Mouse (Mus musculus) liver, embryonic 14.5 days (tissue): ENCODE data around the gene Armc9. TPM values are rescaled to one million over a fixed set of nuclear protein-coding genes. Genes with fewer than 3 reads are reported as not detected.

Source experiments
- ATAC-seq: fragments of 200-750 bp; cut with Nextera tagmentation; 2 replicates; pipeline ENCODE4 v1.8.0; 2017; ENCODE audit warnings: moderate number of reproducible peaks, mild to moderate bottlenecking, moderate library complexity; ENCODE audit not compliant: insufficient read depth
- DNase-seq, 3 experiments: peaks; one replicate each; pipeline ENCODE4 v3.0.0-alpha.2; 2012 to 2013; ENCODE audit warnings: low read depth in 3 of 3, low spot score in 3 of 3
- H3K27ac ChIP-seq: fragments of 300-500 bp; sonication (generic); 2 replicates; pipeline ENCODE4 v1.5.1; 2014; ENCODE audit warnings: moderate library complexity, mild to moderate bottlenecking, control low read depth, inconsistent platforms
- H3K27me3 ChIP-seq: fragments of 300-500 bp; sonication (generic); 2 replicates; pipeline ENCODE4 v1.6.1; 2014; ENCODE audit warnings: mild to moderate bottlenecking, low read length, moderate library complexity; ENCODE audit not compliant: control insufficient read depth, insufficient read depth
- H3K36me3 ChIP-seq: fragments of 300-500 bp; sonication (generic); replicated peaks from 2 replicates; pipeline ENCODE4 v1.6.1; 2014; ENCODE audit warnings: low read depth; ENCODE audit not compliant: control insufficient read depth, insufficient read depth
- H3K4me1 ChIP-seq, 2 experiments: fragments of 200-500 bp in 1 of 2; fragments of 300-500 bp in 1 of 2; sonication (generic) in 1 of 2; replicated peaks; 2 replicates each; pipeline ENCODE4 v1.6.1; 2012 to 2014; ENCODE audit warnings: antibody characterized with exemption in 1 of 2, inconsistent platforms in 1 of 2, low read length in 1 of 2; ENCODE audit not compliant: control insufficient read depth in 2 of 2, insufficient read depth in 2 of 2
- H3K4me2 ChIP-seq: fragments of 300-500 bp; sonication (generic); 2 replicates; pipeline ENCODE4 v1.6.1; 2014; ENCODE audit warnings: low read depth, mild to moderate bottlenecking, control low read depth, moderate library complexity
- H3K4me3 ChIP-seq, 2 experiments: fragments of 200-500 bp in 1 of 2; fragments of 300-500 bp in 1 of 2; sonication (generic) in 1 of 2; 2 replicates each; pipeline ENCODE4 v1.5.1; 2012 to 2014; ENCODE audit warnings: low read depth in 2 of 2, low read length in 2 of 2, mild to moderate bottlenecking in 2 of 2, control low read depth in 1 of 2, inconsistent platforms in 1 of 2, moderate library complexity in 1 of 2; ENCODE audit not compliant: insufficient read depth in 1 of 2
- H3K9ac ChIP-seq: fragments of 300-500 bp; sonication (generic); replicated peaks from 2 replicates; pipeline ENCODE4 v1.6.1; 2014; ENCODE audit warnings: mild to moderate bottlenecking, control low read depth, moderate library complexity
- H3K9me3 ChIP-seq: fragments of 300-500 bp; sonication (generic); 2 replicates; pipeline ENCODE4 v1.6.1; 2016; ENCODE audit warnings: low read length, mixed read lengths; ENCODE audit not compliant: control insufficient read depth
- CTCF ChIP-seq: IDR thresholded peaks from 2 replicates; pipeline ENCODE4 v1.5.1; 2016; ENCODE audit warnings: antibody characterized with exemption, low read depth, control low read depth
- EP300 ChIP-seq: IDR thresholded peaks from 2 replicates; pipeline ENCODE4 v1.6.1; 2016; ENCODE audit warnings: antibody characterized with exemption, low read depth
- WGBS: fragments of 180-500 bp; shearing (Covaris S2); extraction: QIAGEN DNeasy Blood & Tissue Kit; methylation state at CpG from one replicate; pipeline ENCODE4 v1.1.7; 2014; ENCODE audit not compliant: insufficient replicate concordance; 5-methylcytosine and 5-hydroxymethylcytosine counted together
- polyA plus RNA-seq, 2 experiments: library from polyadenylated mRNA; depleted of rRNA in 1 of 2; stranded (reverse) in 1 of 2; unstranded in 1 of 2; fragments of >200 nt; fragmentation: Nextera tagmentation in 1 of 2; extraction: Ambion mirVana in 1 of 2; gene quantifications; 2 replicates each; pipeline versions ENCODE4 v1.2.1 to v1.2.3; 2012 to 2014

Armc9 gene
- polyA plus RNA-seq, 2 experiments: 5.5 to 8.4 TPM

DNA sequence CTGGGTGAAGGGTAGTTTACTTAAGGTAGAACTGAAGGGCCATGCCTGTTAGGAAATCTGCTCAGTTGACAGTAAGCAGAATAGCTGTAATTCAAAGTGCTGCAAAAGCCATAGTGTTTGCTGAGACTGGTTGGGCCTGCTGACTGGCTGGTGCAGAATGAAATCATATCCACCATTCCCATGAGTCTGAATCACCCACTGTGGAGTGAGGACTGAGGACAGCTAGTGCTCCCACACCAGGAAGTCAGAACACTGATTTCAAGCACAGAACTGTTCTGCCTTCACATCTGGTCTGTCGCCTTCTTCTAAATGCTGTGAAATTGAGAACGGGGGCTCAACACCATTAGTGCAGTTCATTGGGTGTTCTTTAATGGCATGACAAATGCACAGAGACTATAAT, 28.5 kb upstream of the Armc9 start:
- WGBS: 86% methylated on average over 2 of the region's 2 CpGs

DNA sequence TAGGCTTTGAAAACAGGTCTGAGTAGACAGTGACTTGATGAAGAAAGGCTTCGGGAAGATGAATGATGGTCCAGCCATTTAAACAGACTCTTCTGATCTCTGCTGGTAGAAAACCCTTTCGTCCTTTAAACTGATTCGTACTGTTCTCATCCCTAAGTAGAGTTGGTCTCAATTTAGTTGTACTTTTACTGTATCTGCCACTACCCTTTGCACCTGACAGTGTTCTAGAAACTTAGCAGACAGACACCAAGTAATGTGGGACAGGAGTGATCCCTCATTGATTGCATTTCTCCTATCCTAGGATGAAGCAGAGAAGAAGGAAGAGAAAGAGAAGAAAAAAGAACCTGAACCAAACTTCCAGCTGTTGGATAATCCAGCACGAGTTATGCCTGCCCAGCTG, 21.2 kb upstream of the Armc9 start, which contains the start of gene Gm21972:
Gm21972 (plus strand) TSS at position 301 of the 400 bp plus-strand sequence.
- WGBS: 83% methylated on average over 4 of the region's 4 CpGs
- H3K27me3 ChIP-seq: no peaks in the 10 kb centered on the region
- peaks cover 56% of the 10 kb centered on the region for H3K36me3 ChIP-seq
- H3K9me3 ChIP-seq: no peaks in the 10 kb centered on the region
- H3K4me3 ChIP-seq: no peak within 1 kb of the TSS
- no peak within 1 kb of the TSS for H3K4me2 ChIP-seq
- no peak within 1 kb of the TSS for H3K9ac ChIP-seq
- no peaks in the 10 kb centered on the region for H3K4me1 ChIP-seq
- DNase-seq (no peak), ATAC-seq (no peak)
- H3K27ac ChIP-seq: no peak within 1 kb of the TSS
- TF ChIP-seq EP300 (no peak), CTCF (no peak)

More for the DNA sequence above, 28.5 kb upstream of the Armc9 start:
- no peaks in the 10 kb centered on the region for H3K4me1 ChIP-seq
- no peaks in the 10 kb centered on the region for H3K27me3 ChIP-seq
- no peak overlapping the region for H3K4me3 ChIP-seq
- ATAC-seq: no peak
- DNase-seq: no peak
- no peaks in the 10 kb centered on the region for H3K9me3 ChIP-seq
- no peak overlapping the region for H3K27ac ChIP-seq
- no peak overlapping the region for H3K9ac ChIP-seq
- H3K4me2 ChIP-seq: no peak overlapping the region
- H3K36me3 ChIP-seq: peaks cover 47% of the 10 kb centered on the region
- TF ChIP-seq EP300: no peak
- TF ChIP-seq CTCF: no peak

DNA sequence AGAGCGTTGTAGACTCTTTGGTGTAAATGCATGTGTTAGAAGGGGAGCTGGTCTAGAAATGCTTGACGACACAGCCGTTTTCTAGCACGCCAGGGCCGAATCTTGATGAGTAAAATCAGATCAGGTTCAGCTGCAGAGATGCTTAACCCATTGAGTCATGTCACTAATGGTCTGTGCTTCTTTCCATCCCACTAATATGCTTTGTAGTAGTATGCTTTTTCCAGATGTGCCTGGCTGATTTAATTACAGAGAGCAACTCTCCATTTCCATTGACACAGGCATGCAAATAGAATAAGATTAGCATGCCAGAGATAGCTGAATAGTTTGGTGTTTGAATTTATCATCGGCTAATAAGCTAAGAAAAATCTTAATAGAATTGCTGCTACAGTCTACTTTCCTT, 19.3 kb upstream of the Armc9 start:
- TF ChIP-seq EP300 (no peak), CTCF (no peak)
- H3K9me3 ChIP-seq: no peaks in the 10 kb centered on the region
- H3K36me3 ChIP-seq: peaks cover 55% of the 10 kb centered on the region
- no peak overlapping the region for H3K9ac ChIP-seq
- no peaks in the 10 kb centered on the region for H3K4me1 ChIP-seq
- H3K27ac ChIP-seq: no peak overlapping the region
- H3K4me2 ChIP-seq: no peak overlapping the region
- whole genome bisulfite sequencing: 91% methylated on average over 6 of the region's 6 CpGs
- no peaks in the 10 kb centered on the region for H3K27me3 ChIP-seq
- ATAC-seq: no peak
- no peak for DNase-seq
- H3K4me3 ChIP-seq: no peak overlapping the region

DNA sequence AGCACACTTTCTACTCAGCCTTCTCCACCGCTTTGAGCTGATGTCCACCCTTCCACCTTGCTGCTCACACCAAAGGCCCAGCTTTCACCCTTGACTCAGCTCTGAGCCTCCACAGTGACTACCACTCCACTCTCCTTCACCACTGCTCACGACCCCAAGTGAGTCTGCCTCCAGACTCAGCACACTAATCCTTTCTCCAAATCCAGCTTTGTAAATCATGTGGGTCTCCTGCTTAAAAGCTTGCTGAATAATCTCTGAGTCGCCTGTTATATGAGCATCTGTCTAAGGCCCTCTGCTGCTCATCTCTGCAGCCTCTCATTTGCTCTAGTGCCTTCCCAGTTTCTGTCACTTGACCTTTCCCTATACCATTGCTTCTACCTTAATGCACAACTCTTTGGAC, 13.5 kb upstream of the Armc9 start:
- TF ChIP-seq EP300 (no peak), CTCF (no peak)
- 76% methylated on average over 3 of the region's 3 CpGs for WGBS
- no peak for ATAC-seq

DNA sequence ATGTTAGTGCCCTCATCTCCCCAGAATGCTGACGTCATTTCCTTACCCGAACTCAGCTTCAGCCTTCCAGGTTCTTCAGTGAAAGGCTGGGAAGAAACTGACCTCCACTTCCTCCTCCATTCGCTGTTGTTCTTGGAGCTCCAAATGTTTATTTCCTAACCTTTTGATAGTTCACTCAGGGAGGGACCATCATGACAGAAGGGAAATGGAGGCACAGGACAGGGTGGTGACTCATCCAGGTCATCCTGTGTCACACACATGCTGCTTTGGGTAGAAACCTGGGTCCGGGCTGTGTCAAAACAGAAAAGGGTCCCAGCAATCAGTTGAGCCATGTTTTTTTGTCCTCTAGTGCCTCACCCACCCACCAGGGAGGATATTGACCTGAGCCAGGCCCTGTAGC, 11.4 kb upstream of the Armc9 start:
- 57% methylated on average over 4 of the region's 4 CpGs for WGBS
- DNase-seq (no peak), ATAC-seq (no peak)
- Histone ChIP-seq H3K9me3 (no peaks in the 10 kb centered on the region), H3K4me1 (no peaks in the 10 kb centered on the region; a peak in 1 of 4 replicates), H3K9ac (no peak overlapping the region), H3K36me3 (peaks cover 11% of the 10 kb centered on the region), H3K27ac (no peak overlapping the region), H3K27me3 (no peaks in the 10 kb centered on the region), H3K4me2 (no peak overlapping the region), H3K4me3 (no peak overlapping the region)
- TF ChIP-seq CTCF (no peak), EP300 (no peak)

More for the DNA sequence above, 13.5 kb upstream of the Armc9 start:
- Histone ChIP-seq H3K36me3 (peaks cover 23% of the 10 kb centered on the region), H3K27me3 (no peaks in the 10 kb centered on the region), H3K4me3 (no peak overlapping the region), H3K9me3 (no peaks in the 10 kb centered on the region), H3K9ac (no peak overlapping the region), H3K4me2 (no peak overlapping the region), H3K27ac (no peak overlapping the region), H3K4me1 (no peaks in the 10 kb centered on the region)
- DNase-seq: no peak
